8 mouse cellular contexts compared by ENCODE assay signal in the genomic region with DNA sequence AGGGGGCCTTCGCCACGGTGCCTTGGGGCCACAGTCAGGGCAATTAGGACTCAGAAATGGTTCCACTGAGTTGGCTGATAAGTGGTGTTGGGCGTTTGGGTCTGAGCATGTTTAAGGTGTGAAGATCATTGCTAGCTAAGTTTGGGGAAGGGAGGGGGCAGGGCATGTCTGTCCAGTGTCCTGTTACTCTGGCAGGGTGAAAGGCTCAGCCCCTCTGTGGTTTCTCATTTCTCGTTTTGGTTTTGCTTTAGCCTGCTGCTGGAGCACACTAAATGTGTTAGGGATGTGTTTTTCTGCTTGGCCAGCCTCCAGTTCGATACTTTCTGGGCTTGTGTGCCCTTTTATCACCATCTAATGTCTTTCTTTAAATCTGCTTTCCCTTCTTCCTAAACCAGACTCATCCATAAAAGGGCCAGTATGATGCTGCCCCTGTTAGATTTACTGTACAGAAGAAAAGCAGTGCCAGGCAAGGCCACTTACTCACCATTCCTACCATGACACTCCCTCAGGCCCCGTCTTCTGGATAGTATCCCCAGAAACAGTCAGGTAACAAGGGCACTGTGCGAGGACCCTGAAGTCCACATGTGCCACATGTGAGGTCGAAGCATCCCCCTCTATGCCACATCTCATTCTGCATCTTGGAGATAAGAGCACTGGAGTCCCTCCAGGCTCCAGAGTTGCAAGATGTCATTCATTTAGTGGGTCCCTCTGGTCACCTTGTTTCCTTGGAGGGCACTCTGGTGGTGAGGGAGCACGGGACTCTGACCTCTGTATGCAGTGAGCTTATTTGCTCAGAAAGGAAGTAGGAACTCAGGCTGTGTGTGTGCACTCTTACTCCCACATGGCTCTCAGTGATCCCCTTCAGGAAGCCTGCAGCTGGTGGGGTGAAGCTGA. TPM values are rescaled to one million over a fixed set of nuclear protein-coding genes. Genes with fewer than 3 reads are reported as not detected.
A peak's percentile ranks its signal among the peaks of the same experiment; 100 is the strongest.
DNase-seq lines count a peak whose midpoint lies in the region; ATAC-seq and TF ChIP-seq lines count a peak whose summit lies in the region.

No protein-coding gene starts in this region.

- H3K4me2 ChIP-seq in kidney, postnatal 0 days (ENCODE audit: low read length): no peak overlapping the region
- H3K4me2 ChIP-seq in intestine, embryonic 14.5 days (ENCODE audit: low read length): no peak overlapping the region
- no peak overlapping the region for H3K4me2 ChIP-seq in midbrain, embryonic 15.5 days

- H3K36me3 ChIP-seq in kidney, postnatal 0 days (ENCODE audit: insufficient read depth, low read length): no peaks in the 10 kb centered on the region
- H3K36me3 ChIP-seq in intestine, embryonic 14.5 days (ENCODE audit: control insufficient read depth, insufficient read depth, low read length): peaks cover 13% of the 10 kb centered on the region
- H3K36me3 ChIP-seq in midbrain, embryonic 15.5 days (replicated peaks): no peaks in the 10 kb centered on the region

- DNase-seq in kidney, postnatal 0 days (ENCODE audit: low spot score): peak; percentile 29
- no peak for DNase-seq in kidney, adult 9 months
- no peak for DNase-seq in intestine, embryonic 14.5 days (ENCODE audit: low spot score)
- DNase-seq in layer of hippocampus, postnatal 25 days (ENCODE audit: extremely low spot score in 1 of 2, low spot score in 1 of 2): no peak
- DNase-seq in layer of hippocampus, adult 11-12 months (ENCODE audit: low spot score): no peak

- H3K4me1 ChIP-seq in kidney, postnatal 0 days (replicated peaks; ENCODE audit: insufficient read depth, low read length): peaks cover 29% of the 10 kb centered on the region
- H3K4me1 ChIP-seq in intestine, embryonic 14.5 days (replicated peaks; ENCODE audit: control insufficient read depth, insufficient read depth, low read length): peaks cover 37% of the 10 kb centered on the region
- peaks cover 17% of the 10 kb centered on the region; the same call in 1 of the 2 replicates for H3K4me1 ChIP-seq in midbrain, embryonic 15.5 days

- TF ChIP-seq CTCF in kidney, postnatal 0 days (IDR thresholded peaks at IDR 0.05; ENCODE audit: low read depth): no peak

- no peak for ATAC-seq in kidney, postnatal 0 days (replicated peaks; ENCODE audit: low FRiP score, low read depth)
- ATAC-seq in activated CD4-positive, CD25-positive, alpha-beta regulatory T cell, adult 4 months: peak; percentile 41
- ATAC-seq in intestine, embryonic 14.5 days (replicated peaks; ENCODE audit: low FRiP score, low TSS enrichment, low read depth): no peak
- peak; percentile 30; the same call in 1 of the 2 replicates for ATAC-seq in neutrophil, adult 5-6 weeks (ENCODE audit: extremely low read depth, insufficient number of reproducible peaks, low FRiP score, poor library complexity, severe bottlenecking)
- no peak for ATAC-seq in midbrain, embryonic 15.5 days (replicated peaks)

- H3K9me3 ChIP-seq in kidney, postnatal 0 days (replicated peaks; ENCODE audit: low read length): no peaks in the 10 kb centered on the region
- H3K9me3 ChIP-seq in intestine, embryonic 14.5 days (ENCODE audit: control insufficient read depth, low read length): no peaks in the 10 kb centered on the region
- H3K9me3 ChIP-seq in midbrain, embryonic 15.5 days: no peaks in the 10 kb centered on the region

- 0 out of 2 replicates have a peak overlapping the region, but pooled peaks have one; percentile 23 for H3K9ac ChIP-seq in kidney, postnatal 0 days (ENCODE audit: low read depth, low read length)
- H3K9ac ChIP-seq in intestine, embryonic 14.5 days (ENCODE audit: low read length): no peak overlapping the region
- H3K9ac ChIP-seq in midbrain, embryonic 15.5 days: no peak overlapping the region

- H3K27me3 ChIP-seq in kidney, postnatal 0 days (ENCODE audit: insufficient read depth, low read length): no peaks in the 10 kb centered on the region
- no peaks in the 10 kb centered on the region for H3K27me3 ChIP-seq in intestine, embryonic 14.5 days (replicated peaks; ENCODE audit: control insufficient read depth, insufficient read depth, low read length)
- no peaks in the 10 kb centered on the region for H3K27me3 ChIP-seq in midbrain, embryonic 15.5 days (replicated peaks)

- no peak overlapping the region for H3K4me3 ChIP-seq in kidney, postnatal 0 days (replicated peaks; ENCODE audit: low read depth, low read length)
- H3K4me3 ChIP-seq in intestine, embryonic 14.5 days (ENCODE audit: low read depth, low read length): no peak overlapping the region
- no peak overlapping the region for H3K4me3 ChIP-seq in midbrain, embryonic 15.5 days

- H3K27ac ChIP-seq in kidney, postnatal 0 days: peak overlapping the region; percentile 27; the same call in 1 of the 2 replicates
- peak overlapping the region; percentile 57 for H3K27ac ChIP-seq in intestine, embryonic 14.5 days (ENCODE audit: low read depth)
- no peak overlapping the region for H3K27ac ChIP-seq in midbrain, embryonic 15.5 days

- 35% methylated on average over 9 of the region's 9 CpGs for WGBS in kidney, postnatal 0 days
- 51% methylated on average over 9 of the region's 9 CpGs for WGBS in intestine, embryonic 14.5 days
- WGBS in midbrain, embryonic 15.5 days: 79% methylated on average over 9 of the region's 9 CpGs

RNA-seq across cellular contexts. Expression of a gene that starts 15.8 kb away (rescaled TPM):
- 304 and 348 TPM in 2 replicates for polyA plus RNA-seq in kidney, postnatal 0 days (2015; fragmentation: Nextera tagmentation; extraction: Ambion mirVana)
- polyA plus RNA-seq in activated CD4-positive, CD25-positive, alpha-beta regulatory T cell, adult 4 months (2017; shearing (Covaris generic)): 100 to 1,000 TPM; 633 to 647 TPM
- 313 and 325 TPM in 2 replicates for polyA plus RNA-seq in intestine, embryonic 14.5 days (2014; fragmentation: Nextera tagmentation; extraction: Ambion mirVana)
- 169 and 180 TPM in 2 replicates for total RNA-seq in neutrophil, adult 5-6 weeks (2017)
- 100 to 1,000 TPM; 444 to 476 TPM for total RNA-seq in layer of hippocampus, postnatal 25 days (2021)
- 330 and 331 TPM in 2 replicates for polyA plus RNA-seq in midbrain, embryonic 15.5 days (2015; fragmentation: Nextera tagmentation; extraction: Ambion mirVana)

Comparison
In these comparisons a context has a peak if more than half of its experiments do, and no peak if none do; other contexts are left out.
1. ATAC-seq: peak in activated CD4-positive, CD25-positive, alpha-beta regulatory T cell, adult 4 months (single experiment) and neutrophil, adult 5-6 weeks (single experiment); none in kidney, postnatal 0 days (single experiment), intestine, embryonic 14.5 days (single experiment) and midbrain, embryonic 15.5 days (single experiment).